Mouse (Mus musculus) c-Kit-positive CD71-positive TER-119-negative erythroid progenitor cells, embryonic 14.5 days (primary cell): ENCODE results near the gene Barhl2.

Experiments
- DNase-seq: peaks from one replicate; pipeline ENCODE4 v3.0.0-alpha.2; 2013; ENCODE audit warnings: low read depth

Barhl2 gene

DNA sequence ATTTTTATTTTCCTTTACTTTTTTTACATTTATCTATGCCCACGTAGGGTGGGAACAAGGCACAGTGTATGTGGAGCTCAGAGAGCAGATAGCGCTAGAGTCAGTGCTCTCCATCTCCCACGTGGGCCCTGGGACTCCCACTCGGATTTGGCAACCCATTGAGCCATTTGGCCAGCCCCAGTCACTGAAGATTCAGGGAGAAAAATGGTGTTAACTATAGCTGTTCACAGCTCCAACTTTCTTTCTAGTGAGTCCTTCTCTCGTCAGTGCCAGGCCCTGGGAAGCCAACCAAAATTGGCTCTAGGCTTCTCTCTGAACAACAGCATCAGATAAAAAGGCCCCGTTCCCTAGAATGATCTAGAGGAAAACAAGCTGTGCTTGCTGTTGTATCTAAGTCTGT is 42.2 kb downstream of the Barhl2 start:
- no peak for DNase-seq

GRCm38 (mm10) chr5:106402761-106403160 is 55.2 kb downstream of the Barhl2 start:
- no peak for DNase-seq
